Mouse (Mus musculus) myocyte (in vitro differentiated cells): ENCODE measurements around the gene Ebi3.

ENCODE experiments used
- MYOG ChIP-seq, 3 experiments: IDR thresholded peaks; one replicate each; pipeline ENCODE4 v1.6.1; 2011; ENCODE audit warnings: control low read depth in 2 of 3, low read depth in 2 of 3, mild to moderate bottlenecking in 2 of 3; ENCODE audit not compliant: insufficient read length in 2 of 3, control insufficient read depth in 1 of 3, insufficient read depth in 1 of 3
- POLR2A ChIP-seq: IDR thresholded peaks from one replicate; pipeline ENCODE4 v1.6.1; 2011; ENCODE audit warnings: low read depth, mild to moderate bottlenecking, control low read depth, moderate library complexity; ENCODE audit not compliant: insufficient read length
- SRF ChIP-seq: IDR thresholded peaks from one replicate; pipeline ENCODE4 v1.6.1; 2011; ENCODE audit warnings: low read depth; ENCODE audit not compliant: control insufficient read depth, insufficient read length

GRCm38 (mm10) chr17:55954229-55954628 lies 1.8 kb downstream of the Ebi3 start:
- TF ChIP-seq POLR2A (no peak), MYOG (IDR thresholded peaks at IDR 0.05; ENCODE audit: control insufficient read depth in 1 of 3, insufficient read depth in 1 of 3, insufficient read length in 2 of 3, low read depth in 2 of 3) (no peak), SRF (no peak)
